Mouse (Mus musculus) heart, adult 2 months (tissue): Measurements from ENCODE around the gene Slc16a12.

Experiments
- CTCF ChIP-seq: fragments of 200-600 bp; IDR thresholded peaks from 2 replicates; pipeline ENCODE4 v1.8.1; 2022; ENCODE audit warnings: antibody characterized with exemption, mild to moderate bottlenecking, moderate library complexity
- EP300 ChIP-seq: fragments of 200-500 bp; IDR thresholded peaks from 2 replicates; pipeline ENCODE4 v1.6.1; 2011; ENCODE audit warnings: low read depth, low read length, control low read depth; ENCODE audit not compliant: insufficient read depth
- POLR2A ChIP-seq: fragments of 200-500 bp; IDR thresholded peaks from 2 replicates; pipeline ENCODE4 v1.6.1; 2011; ENCODE audit warnings: mild to moderate bottlenecking, low read depth, low read length, control low read depth; ENCODE audit not compliant: insufficient read depth

GRCm38 (mm10) chr19:34655227-34655805 lies 91.8 kb downstream of the Slc16a12 start:
- TF ChIP-seq POLR2A (no peak), CTCF (no peak), EP300 (no peak)
